Mouse (Mus musculus) frontal cortex, postnatal 36 days (tissue): ENCODE results near the gene Gm20388.

Source experiments
- DNase-seq, 2 experiments: peaks; one replicate each; pipeline ENCODE4 v3.0.0; 2022; ENCODE audit warnings: low spot score in 2 of 2

Gene Gm20388

GRCm38 (mm10) chr8:120539775-120540625 lies 629.4 kb downstream of the Gm20388 start:
- no peak for DNase-seq

GRCm38 (mm10) chr8:120542995-120543394 lies 632.4 kb downstream of the Gm20388 start:
- DNase-seq, result no peak

GRCm38 (mm10) chr8:120543416-120544055 lies 632.9 kb downstream of the Gm20388 start:
- no peak for DNase-seq

GRCm38 (mm10) chr8:120544155-120544554 lies 633.5 kb downstream of the Gm20388 start:
- DNase-seq, result no peak

GRCm38 (mm10) chr8:120547562-120547961 lies 636.9 kb downstream of the Gm20388 start:
- no peak for DNase-seq

- peak in 1 of 2 experiments; percentile 73 for DNase-seq
Observed at GRCm38 (mm10) chr8:120548313-120548761, 637.7 kb downstream of the Gm20388 start.

GRCm38 (mm10) chr8:120549321-120549921 lies 638.8 kb downstream of the Gm20388 start:
- DNase-seq, result no peak

- no peak for DNase-seq
Observed at GRCm38 (mm10) chr8:120549922-120550321, 639.3 kb downstream of the Gm20388 start.

- no peak for DNase-seq
Observed at GRCm38 (mm10) chr8:120550430-120550829, 639.8 kb downstream of the Gm20388 start.

- no peak for DNase-seq
Observed at GRCm38 (mm10) chr8:120550937-120551676, 640.5 kb downstream of the Gm20388 start.

GRCm38 (mm10) chr8:120551677-120551980 lies 641.0 kb downstream of the Gm20388 start:
- DNase-seq, result no peak

- no peak for DNase-seq
Observed at GRCm38 (mm10) chr8:120552509-120552908, 641.9 kb downstream of the Gm20388 start.

GRCm38 (mm10) chr8:120553441-120554123 lies 642.9 kb downstream of the Gm20388 start:
- DNase-seq, result no peak

- no peak for DNase-seq
Observed at GRCm38 (mm10) chr8:120554466-120555039, 643.9 kb downstream of the Gm20388 start.

GRCm38 (mm10) chr8:120556198-120556892 lies 645.7 kb downstream of the Gm20388 start:
- no peak for DNase-seq

- peak; percentile 78 to 83 for DNase-seq
Observed at GRCm38 (mm10) chr8:120557170-120557965, 646.7 kb downstream of the Gm20388 start.

GRCm38 (mm10) chr8:120558162-120558561 lies 647.5 kb downstream of the Gm20388 start:
- DNase-seq, result no peak

GRCm38 (mm10) chr8:120559654-120560053 lies 649.0 kb downstream of the Gm20388 start:
- peak in 1 of 2 experiments; percentile 56 for DNase-seq

- no peak for DNase-seq
Observed at GRCm38 (mm10) chr8:120560535-120560934, 649.9 kb downstream of the Gm20388 start.
